Mouse (Mus musculus) mouse embryonic stem cell (cell line): ENCODE measurements at regions not wholly inside any gene's neighbourhood (a gene's known extent, or its start where the extent isn't known, plus 50 kb on each side); places are given as distances from the start of the nearest gene placed in this dataset.

ENCODE experiments used
- in situ Hi-C, 2 experiments: fragments of 300-500 bp; cut with MboI; formaldehyde crosslinking; loops; 1 replicate in 1 of 2; 3 replicates in 1 of 2; pipeline ENCODE4 v1.14.3; 2019 to 2020; ENCODE audit warnings: low sequenced_read_pairs in 2 of 2, low pct_unique_long_range_greater_than_20kb in 1 of 2, mixed read lengths in 1 of 2; ENCODE audit not compliant: unreplicated experiment in 1 of 2

DNA sequence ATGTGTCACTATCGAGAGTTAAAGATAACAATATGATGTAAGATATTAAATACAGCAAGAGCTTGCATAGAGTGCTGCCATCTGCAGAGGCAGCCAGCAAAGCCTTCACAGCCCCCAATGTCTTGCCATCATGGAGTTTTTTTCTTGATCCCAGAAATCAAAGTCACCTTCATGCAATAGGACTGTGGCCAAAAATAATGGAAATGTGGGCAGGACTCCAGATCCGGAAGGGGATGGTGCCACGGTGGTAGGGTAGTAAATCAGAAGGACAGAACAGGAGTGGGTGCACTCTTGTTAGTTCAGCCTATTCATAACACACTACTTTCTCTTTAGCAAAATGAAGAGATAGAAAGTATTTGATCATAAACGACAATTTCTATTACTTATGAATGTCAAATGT is 145.3 kb downstream of the Cavin4 start:
- in situ Hi-C loops, result no loop called here

DNA sequence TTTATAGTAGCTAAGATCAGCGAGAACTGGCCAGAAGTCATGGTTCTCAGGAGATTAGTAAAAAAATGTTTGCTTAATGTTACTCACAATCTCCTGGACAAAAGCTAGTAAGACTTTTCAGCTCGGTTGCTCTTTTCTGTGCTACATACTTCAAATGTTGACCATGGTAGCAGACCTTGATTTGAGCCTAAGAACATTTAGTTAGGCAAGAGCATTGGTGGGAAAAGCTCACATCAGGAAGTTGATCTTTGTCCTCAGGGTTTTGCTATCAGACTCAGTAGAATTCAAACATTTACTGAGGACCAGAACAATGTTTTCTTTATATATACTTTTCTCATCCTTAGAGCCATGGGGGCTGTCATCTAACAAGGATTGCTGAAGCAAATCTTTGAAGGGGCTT is 170.4 kb downstream of the Cavin4 start:
- in situ Hi-C loops, result no loop called here

DNA sequence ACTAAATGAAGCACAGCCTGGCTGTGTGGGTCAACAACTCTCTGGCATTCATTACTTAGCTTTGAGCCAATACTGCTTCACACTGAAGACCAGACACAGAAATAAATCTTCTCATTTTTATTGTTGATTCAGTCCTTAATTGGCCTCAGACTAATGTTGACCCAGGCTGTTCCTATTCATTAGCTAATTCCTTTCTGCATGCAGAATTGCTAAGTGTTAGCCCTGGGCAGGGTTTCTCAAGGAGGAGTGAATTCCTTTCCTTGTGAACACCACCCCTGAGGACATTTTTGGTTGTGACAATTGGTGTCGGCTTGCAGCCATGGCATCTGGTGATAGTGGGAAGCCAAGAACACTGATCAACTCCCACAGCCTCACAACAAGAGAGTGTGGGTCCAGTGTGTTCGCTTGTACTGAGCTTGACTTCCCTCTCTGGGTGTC is 179.5 kb downstream of the Cavin4 start:
- in situ Hi-C loops, result no loop called here

DNA sequence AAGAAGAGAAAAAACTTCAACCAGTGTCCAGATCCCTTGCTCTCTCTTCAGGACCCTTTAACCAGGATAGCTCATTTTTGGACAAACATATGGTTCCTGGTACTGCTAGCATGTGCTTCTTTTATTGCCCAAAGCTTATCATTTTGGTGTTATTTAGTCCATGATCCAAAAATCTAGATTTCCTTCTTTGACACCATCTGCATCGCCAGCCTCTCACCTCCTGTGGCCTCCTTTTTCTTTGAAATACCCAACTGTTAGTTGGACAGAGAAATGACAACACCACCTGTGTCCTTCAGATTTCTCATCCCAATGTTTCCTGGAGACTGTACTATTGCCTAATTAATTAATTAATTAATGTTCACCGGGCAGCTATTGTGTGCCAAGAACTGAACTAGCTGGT is 188.0 kb upstream of the Plppr1 start:
- in situ Hi-C loops, result no loop called here

DNA sequence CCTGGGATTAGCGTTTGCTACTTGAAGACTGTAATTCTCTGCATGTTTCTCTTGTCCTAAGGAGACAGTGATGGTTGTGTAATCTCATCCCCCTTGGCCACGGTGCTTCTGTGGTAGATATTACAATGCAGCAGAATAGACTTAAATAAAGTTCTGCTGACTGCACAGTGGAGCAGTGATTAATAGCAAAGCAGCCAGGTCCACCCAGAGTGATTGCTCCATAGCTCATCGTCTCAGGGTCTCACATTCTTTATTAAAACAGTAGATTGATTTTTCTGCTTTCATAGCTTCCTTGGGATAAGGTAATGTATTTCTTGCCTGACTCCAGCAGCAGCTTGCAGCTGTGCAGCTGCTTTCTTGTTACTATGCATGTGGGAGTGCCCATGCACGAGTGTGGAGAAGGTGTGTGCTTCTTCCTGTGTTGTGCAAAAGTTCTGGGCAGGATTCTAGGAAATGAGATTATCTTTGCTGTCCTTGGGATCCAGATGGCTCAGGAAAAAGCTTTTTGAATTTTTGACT is 169.9 kb upstream of the Plppr1 start:
- in situ Hi-C loops, result no loop called here

DNA sequence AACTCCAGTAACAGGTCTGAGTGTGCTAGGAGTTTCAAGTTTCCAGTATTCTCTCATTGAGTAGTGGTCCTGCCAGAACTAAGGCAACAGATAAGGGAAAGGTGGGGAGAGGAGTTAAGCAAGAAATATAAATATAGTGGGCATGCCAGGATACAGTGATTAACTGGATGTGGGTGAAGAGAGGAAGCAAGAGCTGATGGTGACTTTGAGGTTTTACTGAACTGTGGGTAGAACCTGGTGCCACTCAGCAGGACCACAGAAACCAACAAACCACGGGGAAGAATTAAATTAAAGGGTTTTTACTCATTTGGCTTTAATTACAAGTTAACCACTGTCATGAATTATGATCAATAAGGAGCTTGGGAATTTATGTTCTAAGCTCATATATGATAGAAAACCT is 154.5 kb upstream of the Plppr1 start:
- in situ Hi-C loops, result no loop called here

DNA sequence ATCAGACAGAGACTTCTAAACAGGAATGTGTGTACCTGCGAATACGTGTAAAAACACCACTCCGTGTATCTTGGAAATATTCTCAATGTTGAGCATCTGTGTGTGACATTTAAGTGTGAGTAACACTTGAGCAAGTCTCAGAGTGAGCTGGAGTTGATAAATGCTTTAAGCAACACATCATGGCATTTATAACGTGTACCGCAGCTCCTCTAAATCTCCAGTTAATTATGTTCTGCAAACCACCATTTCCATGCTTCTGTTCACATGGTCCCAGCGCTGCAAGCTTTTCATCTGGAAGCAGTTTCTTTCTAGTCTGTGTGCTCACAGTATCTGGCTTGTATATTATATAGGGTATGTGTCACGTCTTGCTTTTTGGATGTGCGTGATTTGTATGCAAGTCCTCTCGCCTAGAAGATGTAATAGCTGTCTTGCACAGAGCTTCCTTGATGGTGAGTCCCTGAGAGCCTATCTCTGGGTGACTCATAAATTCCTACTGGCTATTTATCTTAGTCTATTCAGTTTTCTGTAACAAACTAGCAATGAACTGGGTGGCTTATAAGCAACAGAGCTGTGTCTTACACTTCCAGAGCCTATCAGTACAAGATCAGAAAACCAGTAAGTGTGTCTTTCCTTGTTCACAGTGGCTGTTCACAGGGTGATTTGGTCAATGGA is 153.7 kb upstream of the Plppr1 start:
- in situ Hi-C loops, result no loop called here

DNA sequence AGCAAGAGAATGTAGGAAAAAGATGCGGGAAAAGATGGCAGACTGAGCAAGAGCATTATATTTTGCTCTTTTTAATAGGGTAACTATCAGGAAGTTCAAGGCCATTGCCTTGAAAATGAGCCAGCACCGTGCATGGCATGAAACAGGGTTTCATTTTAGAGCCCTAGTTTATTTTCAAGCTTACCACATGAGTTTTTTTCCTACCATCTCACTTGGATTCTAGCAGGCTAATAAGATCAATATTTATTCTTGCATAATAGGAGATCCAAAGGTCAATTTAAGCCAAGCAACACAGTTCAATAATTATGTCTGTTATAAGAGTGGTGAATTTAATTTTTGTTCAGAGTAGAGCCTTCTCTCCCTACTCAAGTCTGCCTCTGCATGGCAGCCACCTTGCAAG is 149.9 kb upstream of the Plppr1 start:
- in situ Hi-C loops, result no loop called here

DNA sequence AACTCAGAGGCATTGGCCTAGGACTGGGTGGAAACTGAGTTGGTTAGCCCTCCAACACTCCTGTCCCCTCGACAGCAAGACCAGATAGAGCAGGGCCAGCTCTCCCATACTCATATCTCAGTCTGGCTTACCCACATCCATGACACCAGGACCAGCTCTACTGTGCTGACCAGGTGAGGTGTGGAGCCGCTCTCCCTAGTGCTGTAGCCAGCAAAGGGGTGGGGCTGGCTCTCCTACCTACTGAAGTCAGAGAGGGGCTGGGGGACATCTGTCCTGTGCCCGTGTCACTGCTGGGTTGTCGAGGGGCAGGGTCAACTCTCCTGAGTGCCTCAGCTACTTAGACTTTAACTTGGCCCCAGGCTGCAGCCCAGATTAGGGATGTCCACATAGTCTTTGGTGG is 145.8 kb upstream of the Plppr1 start:
- in situ Hi-C loops, result no loop called here

DNA sequence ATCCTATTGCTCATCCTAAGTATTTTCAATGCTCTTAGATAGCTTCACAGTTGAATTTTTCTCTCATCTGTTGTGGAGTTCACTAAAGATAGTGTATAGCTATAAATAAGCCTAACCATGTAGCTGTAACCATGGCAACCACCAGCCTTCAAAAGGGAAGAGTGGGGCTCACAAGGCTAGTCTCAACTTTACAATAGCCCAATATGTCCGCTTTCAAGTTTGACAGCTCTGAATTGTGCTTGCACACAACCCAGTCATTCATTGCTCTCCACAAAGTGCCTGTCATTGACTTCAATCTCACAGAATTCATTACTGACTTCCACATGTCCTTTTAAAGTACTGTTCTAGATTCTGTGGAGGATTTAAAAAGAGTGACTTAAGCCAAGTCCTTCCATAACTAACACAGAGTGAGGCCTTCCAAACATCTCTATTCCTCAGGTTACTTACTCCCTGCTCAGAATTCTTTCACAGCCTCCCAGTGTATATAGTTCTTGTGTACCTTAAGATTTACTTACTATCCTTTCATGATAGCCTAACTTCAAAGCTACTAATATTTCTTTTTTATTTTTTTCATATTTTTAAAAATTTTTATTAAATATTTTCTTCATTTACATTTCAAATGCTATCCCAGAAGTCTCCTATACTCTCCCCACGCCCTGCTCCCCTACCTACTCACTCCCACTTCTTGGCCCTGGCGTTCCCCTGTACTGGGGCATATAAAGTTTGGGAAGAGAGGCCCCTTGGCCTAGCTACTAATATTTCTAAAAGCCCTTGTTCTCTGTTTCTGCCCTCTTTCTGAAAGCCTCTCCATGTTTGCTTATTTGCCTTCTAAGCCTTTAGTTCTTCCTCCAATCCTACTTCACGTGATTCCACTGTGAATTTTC is 134.3 kb upstream of the Plppr1 start:
- in situ Hi-C loops, result no loop called here

DNA sequence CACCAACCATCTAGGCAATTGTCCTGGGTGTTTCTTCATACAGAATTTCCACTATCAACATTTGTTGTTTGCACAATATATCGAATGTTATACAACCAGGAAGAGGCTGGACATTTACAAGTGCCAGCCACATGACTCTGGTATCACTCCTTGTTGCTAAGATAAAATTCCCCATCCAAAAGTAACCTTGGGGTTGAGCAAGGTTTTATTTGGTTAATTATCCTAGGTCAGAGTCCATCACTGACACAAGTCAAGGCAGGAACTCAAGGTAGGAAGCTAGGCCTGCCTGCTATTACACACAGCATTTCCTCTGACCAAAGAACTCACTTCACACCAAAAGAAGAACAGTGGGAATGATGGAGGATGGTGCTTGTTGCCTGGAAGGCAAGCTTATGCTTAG is 120.7 kb upstream of the Plppr1 start:
- in situ Hi-C loops, result no loop called here

DNA sequence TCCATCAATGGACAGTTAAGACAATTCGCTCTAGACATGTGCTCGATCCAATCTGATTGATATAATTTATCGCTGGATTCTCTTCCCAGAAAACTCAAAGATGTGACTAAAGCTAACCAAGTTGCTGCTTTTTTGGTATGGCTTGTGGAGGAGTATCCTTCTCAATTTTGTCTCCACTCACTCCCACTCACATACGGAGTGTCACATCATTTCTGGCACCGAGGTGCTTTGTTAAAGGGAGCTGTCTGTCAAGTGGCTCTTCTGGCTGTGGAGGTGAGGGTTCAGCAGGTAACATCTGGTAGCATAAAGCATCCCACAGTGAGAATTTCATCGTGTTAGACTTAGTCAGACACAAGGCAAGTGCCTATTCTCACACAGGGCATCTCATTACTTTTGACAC is 120.2 kb upstream of the Plppr1 start:
- in situ Hi-C loops, result no loop called here

DNA sequence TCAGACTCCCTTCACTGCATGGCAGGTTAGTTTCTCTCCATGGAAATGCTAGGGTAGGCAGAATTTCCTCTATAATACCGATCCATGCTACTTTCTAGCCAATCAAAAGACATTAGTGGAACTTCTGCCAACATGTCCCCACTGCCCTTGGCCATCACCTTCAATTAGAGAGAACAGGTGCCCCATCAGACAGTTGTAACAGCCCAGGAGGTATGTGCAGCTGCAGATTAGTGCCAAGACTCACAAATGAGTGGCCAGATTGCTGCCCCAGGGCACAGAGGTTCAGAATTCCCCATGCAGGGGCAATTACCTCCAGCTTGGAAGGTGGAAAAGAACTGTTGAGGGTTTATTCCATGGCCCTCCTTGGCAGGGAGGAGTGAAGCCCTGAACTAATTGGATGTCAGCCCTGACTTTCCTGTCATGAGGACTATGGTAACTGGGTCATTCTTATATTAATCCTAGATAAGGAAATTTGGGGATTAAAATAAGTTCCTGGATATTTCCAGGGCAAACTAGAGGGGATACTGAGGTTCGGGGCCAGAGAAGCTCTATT is 113.7 kb upstream of the Plppr1 start:
- in situ Hi-C loops, result no loop called here

DNA sequence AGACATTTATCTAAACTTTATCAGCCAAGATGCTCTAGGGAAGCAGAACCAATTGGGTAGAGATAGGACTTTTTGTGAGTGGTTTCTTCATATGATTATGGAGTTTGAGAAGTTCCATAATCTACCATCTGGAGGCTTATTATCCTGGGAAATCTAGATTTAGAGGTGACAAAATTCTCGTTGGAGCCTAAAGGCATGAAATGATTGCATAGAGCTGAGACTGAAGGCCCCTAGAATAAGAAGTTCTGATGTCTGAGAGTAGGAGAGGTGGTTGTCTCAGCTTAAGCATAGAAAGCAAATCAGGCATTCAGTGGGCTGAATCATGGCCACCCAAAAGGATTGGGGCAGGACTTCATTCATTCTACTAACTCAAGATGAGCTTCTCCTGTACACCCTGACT is 106.1 kb upstream of the Plppr1 start:
- in situ Hi-C loops, result no loop called here

DNA sequence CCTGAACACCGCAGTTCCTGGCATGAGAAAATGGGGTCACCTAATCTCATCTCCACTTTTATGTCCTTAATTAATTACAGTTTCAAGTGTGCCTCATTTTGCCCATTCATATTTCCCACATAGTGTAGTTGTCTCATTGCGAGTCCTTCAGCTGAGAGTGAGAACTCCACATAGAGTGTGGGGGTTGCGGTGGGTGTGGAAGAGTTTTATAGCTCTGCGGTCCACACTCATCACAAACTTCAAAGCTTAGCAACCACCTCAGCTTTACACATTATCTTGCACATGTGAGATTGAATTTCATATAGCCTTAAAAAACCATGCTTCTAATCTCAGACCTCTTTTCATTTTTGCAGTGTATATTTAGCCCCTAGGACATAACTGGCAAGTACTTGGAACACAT is 83.3 kb upstream of the Plppr1 start:
- in situ Hi-C loops, result no loop called here

DNA sequence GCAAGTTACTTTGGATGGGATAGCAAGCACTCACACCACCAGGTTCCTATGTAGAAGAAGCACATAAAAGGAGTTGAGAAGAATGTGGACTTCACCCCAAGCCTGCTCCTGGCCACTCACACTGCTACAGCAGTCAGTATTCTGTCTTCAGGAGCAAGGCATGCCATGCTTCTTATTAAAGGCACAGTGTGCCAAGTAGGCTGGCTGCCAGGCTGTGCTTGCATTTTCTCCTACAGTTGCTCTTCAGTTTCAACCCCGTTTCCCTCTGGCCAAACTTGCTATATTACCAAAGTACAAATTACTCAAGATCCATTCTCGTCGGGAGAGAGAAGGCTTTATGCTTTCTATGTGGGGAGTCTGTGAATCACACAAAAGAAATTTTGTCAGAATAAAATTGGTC is 67.1 kb upstream of the Plppr1 start:
- in situ Hi-C loops, result no loop called here
